In genomic region chr17:12155872-12156271, GRCm38 (mm10) we compare ENCODE assay signal across 27 mouse cellular contexts. TPM values are rescaled to one million over a fixed set of nuclear protein-coding genes. Genes with fewer than 3 reads are reported as not detected.
DNase-seq lines count a peak whose midpoint lies in the region; ATAC-seq and TF ChIP-seq lines count a peak whose summit lies in the region.
"Had no signal": no experiment of that assay in that cellular context is flagged by ENCODE, and none has a peak within 500 bp of the region (broad histone marks: within the 10 kb centered on the region; RNA-seq: fewer than 3 reads in every experiment).

No protein-coding gene starts in this region.

- H3K9me3 ChIP-seq in liver, embryonic 15.5 days (replicated peaks) = no peaks in the 10 kb centered on the region
- H3K9me3 ChIP-seq in liver, embryonic 12.5 days (replicated peaks) = no peaks in the 10 kb centered on the region
- H3K9me3 ChIP-seq in E14TG2a.4 (ENCODE audit: low read length) = no peaks in the 10 kb centered on the region
- no peaks in the 10 kb centered on the region for H3K9me3 ChIP-seq in lung, postnatal 0 days (ENCODE audit: low read length)
- H3K9me3 ChIP-seq: hindbrain, embryonic 10.5 days; hindbrain, embryonic 15.5 days had no signal

- no peaks in the 10 kb centered on the region for H3K27me3 ChIP-seq in liver, embryonic 15.5 days
- no peaks in the 10 kb centered on the region for H3K27me3 ChIP-seq in liver, embryonic 12.5 days (replicated peaks)
- no peaks in the 10 kb centered on the region for H3K27me3 ChIP-seq in E14TG2a.4 (ENCODE audit: insufficient read depth, low read length)
- no peaks in the 10 kb centered on the region for H3K27me3 ChIP-seq in lung, postnatal 0 days (replicated peaks; ENCODE audit: insufficient read depth, low read length)
- H3K27me3 ChIP-seq: hindbrain, embryonic 15.5 days; Patski had no signal

- no peak for TF ChIP-seq CTCF in E14TG2a.4 (conservative IDR thresholded peaks at IDR 0.05; ENCODE audit: low read length)
- no peak for TF ChIP-seq CTCF in lung, postnatal 0 days (IDR thresholded peaks at IDR 0.05)
- no peak for TF ChIP-seq CTCF in olfactory bulb, adult 2 months (IDR thresholded peaks at IDR 0.05; ENCODE audit: insufficient read depth, low read depth, low read length)

- no peak for ATAC-seq in liver, embryonic 15.5 days (ENCODE audit: insufficient read depth)
- ATAC-seq in liver, embryonic 12.5 days = no peak
- peak; percentile 76 for ATAC-seq in lung, postnatal 0 days
- no peak for ATAC-seq in cerebellum, adult (ENCODE audit: insufficient number of reproducible peaks, low FRiP score, low TSS enrichment)
- ATAC-seq: CD4-positive, CD25-positive, alpha-beta regulatory T cell, adult 4 months; forebrain, postnatal 0 days; inflammation-experienced regulatory T-cells, adult 6 months; midbrain, embryonic 16.5 days had no signal

- TF ChIP-seq EP300 in lung, postnatal 0 days (IDR thresholded peaks at IDR 0.05) = no peak

- no peak for TF ChIP-seq POLR2A in olfactory bulb, adult 2 months (IDR thresholded peaks at IDR 0.05; ENCODE audit: insufficient read depth, low read depth, low read length)

- H3K4me3 ChIP-seq in liver, embryonic 15.5 days (replicated peaks) = no peak overlapping the region
- no peak overlapping the region for H3K4me3 ChIP-seq in liver, embryonic 12.5 days
- peak overlapping the region; percentile 43; the same call in 1 of the 2 replicates for H3K4me3 ChIP-seq in E14TG2a.4 (replicated peaks; ENCODE audit: low read length)
- H3K4me3 ChIP-seq in lung, postnatal 0 days (ENCODE audit: low read depth, low read length) = no peak overlapping the region
- no peak overlapping the region for H3K4me3 ChIP-seq in olfactory bulb, adult 2 months (ENCODE audit: insufficient read depth, low read depth, low read length)
- H3K4me3 ChIP-seq: erythroblast, embryonic 14.5 days; hindbrain, embryonic 10.5 days; hindbrain, embryonic 15.5 days had no signal

- H3K4me2 ChIP-seq in liver, embryonic 15.5 days = no peak overlapping the region
- H3K4me2 ChIP-seq in liver, embryonic 12.5 days = no peak overlapping the region
- H3K4me2 ChIP-seq in lung, postnatal 0 days (replicated peaks; ENCODE audit: low read depth, low read length) = no peak overlapping the region
- H3K4me2 ChIP-seq: hindbrain, embryonic 15.5 days; midbrain, embryonic 11.5 days had no signal

- 0 out of 2 replicates have a peak overlapping the region, but pooled peaks have one; percentile 12 for H3K27ac ChIP-seq in liver, embryonic 15.5 days (replicated peaks)
- H3K27ac ChIP-seq in liver, embryonic 12.5 days = no peak overlapping the region
- H3K27ac ChIP-seq in lung, postnatal 0 days (ENCODE audit: low read length) = no peak overlapping the region
- H3K27ac ChIP-seq in olfactory bulb, adult 2 months (ENCODE audit: insufficient read depth, low read depth, low read length) = peak overlapping the region; percentile 46; the same call in 1 of the 2 replicates
- H3K27ac ChIP-seq: hindbrain, embryonic 10.5 days; hindbrain, embryonic 15.5 days; liver, embryonic 14.5 days had no signal

- peaks cover 91% of the 10 kb centered on the region for H3K36me3 ChIP-seq in liver, embryonic 15.5 days (replicated peaks)
- peaks cover 97% of the 10 kb centered on the region for H3K36me3 ChIP-seq in liver, embryonic 12.5 days
- H3K36me3 ChIP-seq in E14TG2a.4 (ENCODE audit: insufficient read depth, low read length) = peaks cover 51% of the 10 kb centered on the region
- peaks cover 14% of the 10 kb centered on the region; the same call in 1 of the 2 replicates for H3K36me3 ChIP-seq in lung, postnatal 0 days (ENCODE audit: insufficient read depth, low read length)

- H3K4me1 ChIP-seq in liver, embryonic 15.5 days (replicated peaks) = peaks cover 31% of the 10 kb centered on the region
- H3K4me1 ChIP-seq in liver, embryonic 12.5 days = peaks cover 24% of the 10 kb centered on the region
- H3K4me1 ChIP-seq in E14TG2a.4 (replicated peaks; ENCODE audit: low read depth, low read length) = peaks cover 73% of the 10 kb centered on the region
- peaks cover 1% of the 10 kb centered on the region; the same call in 1 of the 2 replicates for H3K4me1 ChIP-seq in lung, postnatal 0 days (ENCODE audit: insufficient read depth, low read depth, low read length)
- peaks cover 28% of the 10 kb centered on the region for H3K4me1 ChIP-seq in olfactory bulb, adult 2 months (ENCODE audit: control insufficient read depth, insufficient read depth, low read length)

- peak; percentile 67 for DNase-seq in lung, postnatal 0 days (ENCODE audit: low spot score)
- no peak for DNase-seq in gastrocnemius, adult 8-10 months (ENCODE audit: low spot score in 2 of 2)
- DNase-seq: adrenal gland, postnatal 14 days; cerebellum, adult 11-12 months; cerebellum, adult 9-11 months; forebrain, postnatal 0 days; gastrocnemius, postnatal 10 days; heart, postnatal 14 days; kidney, adult 11 months; kidney, postnatal 14 days; left cerebral cortex, postnatal 4 days; thymus, adult 2 months; thymus, postnatal 36 days had no signal

- WGBS in liver, embryonic 15.5 days (ENCODE audit: insufficient replicate concordance) = 88% methylated on average over 4 of the region's 4 CpGs
- WGBS in liver, embryonic 12.5 days (ENCODE audit: insufficient replicate concordance) = 91% methylated on average over 4 of the region's 4 CpGs
- WGBS in lung, postnatal 0 days = 54% methylated on average over 4 of the region's 4 CpGs
- 91% methylated on average over 4 of the region's 4 CpGs for WGBS in olfactory bulb, adult 2 months

- no peak overlapping the region for H3K9ac ChIP-seq in liver, embryonic 15.5 days
- H3K9ac ChIP-seq in liver, embryonic 12.5 days = no peak overlapping the region
- H3K9ac ChIP-seq in lung, postnatal 0 days (replicated peaks; ENCODE audit: low read depth) = no peak overlapping the region
- H3K9ac ChIP-seq: forebrain, postnatal 0 days; hindbrain, embryonic 15.5 days; liver, embryonic 14.5 days had no signal

RNA-seq across cellular contexts. Expression of gene Agpat4, which starts 37.4 kb away (rescaled TPM):
- 25.7 and 25.8 TPM in 2 replicates for polyA plus RNA-seq in liver, embryonic 15.5 days (2015; fragmentation: Nextera tagmentation; extraction: Ambion mirVana)
- polyA plus RNA-seq in liver, embryonic 12.5 days (2016; fragmentation: Nextera tagmentation; extraction: Ambion mirVana) = 31.6 and 35.2 TPM in 2 replicates
- 58.2 and 66.2 TPM in 2 replicates for polyA plus RNA-seq in lung, postnatal 0 days (2015; fragmentation: Nextera tagmentation; extraction: Ambion mirVana)
- not detected in 2 replicates for polyA plus RNA-seq in olfactory bulb, adult 2 months (2012; ENCODE audit: insufficient read depth, insufficient read length, low replicate concordance, missing spikeins)
- total RNA-seq in gastrocnemius, adult 8-10 months (2022) = 1 to 10 TPM; 1.5 to 1.9 (median 1.8) TPM

Comparison
In these comparisons a context has a peak if more than half of its experiments do, and no peak if none do; other contexts are left out.
1. H3K27ac ChIP-seq: peak in liver, embryonic 15.5 days (single experiment) and olfactory bulb, adult 2 months (single experiment); none in liver, embryonic 12.5 days (single experiment) and lung, postnatal 0 days (single experiment).